Mouse (Mus musculus): Measurements from ENCODE around the gene Hivep3.

GRCm38 (mm10) chr4:119859454-119859853, 125.9 kb downstream of the Hivep3 start:
- TF ChIP-seq CTCF (conservative IDR thresholded peaks at IDR 0.05; ENCODE audit: insufficient read depth, insufficient read length, low read depth, low read length) (no peak), POLR2A (IDR thresholded peaks at IDR 0.05; ENCODE audit: low read depth, low read length) (no peak)
